Mouse (Mus musculus) ovary, postnatal 10 days (tissue): ENCODE results near the gene Ess2.

ENCODE experiments used
- DNase-seq: peaks from one replicate; pipeline ENCODE4 v3.0.0; 2022; ENCODE audit warnings: low spot score

Ess2 gene

GRCm38 (mm10) chr16:17921325-17922162, 10.4 kb upstream of the Ess2 start:
- DNase-seq: peak; percentile 88

- DNase-seq: no peak
Measured at GRCm38 (mm10) chr16:17920586-17920985, 9.4 kb upstream of the Ess2 start.

GRCm38 (mm10) chr16:17914307-17915249, 3.4 kb upstream of the Ess2 start, which contains the start of gene Gsc2:
Gene Gsc2 (minus strand): TSS chr16:17915059.
- no peak for DNase-seq

- no peak for DNase-seq
Measured at GRCm38 (mm10) chr16:17898462-17898861, 12.7 kb downstream of the Ess2 start, which contains the start of the genes Dgcr2 and Tssk2. Gene Dgcr2 (minus strand): TSS chr16:17898562. Gene Tssk2 (plus strand): TSS chr16:17898637.

- DNase-seq: no peak
Measured at GRCm38 (mm10) chr16:17896091-17896490, 15.1 kb downstream of the Ess2 start.

- DNase-seq: no peak
Measured at GRCm38 (mm10) chr16:17893923-17894322, 17.2 kb downstream of the Ess2 start, which contains the start of gene Tssk1. Gene Tssk1 (plus strand): TSS chr16:17894223.

- DNase-seq: no peak
Measured at GRCm38 (mm10) chr16:17892606-17893005, 18.5 kb downstream of the Ess2 start.

- DNase-seq: peak; percentile 92
Measured at GRCm38 (mm10) chr16:17891567-17891959, 19.6 kb downstream of the Ess2 start, which contains the start of gene Gm20518. Gene Gm20518 (minus strand): TSS chr16:17891671.

- peak; percentile 45 for DNase-seq
Measured at GRCm38 (mm10) chr16:17890917-17891566, 20.1 kb downstream of the Ess2 start.

- DNase-seq: no peak
Measured at GRCm38 (mm10) chr16:17890342-17890727, 20.8 kb downstream of the Ess2 start.

GRCm38 (mm10) chr16:17889689-17890341, 21.3 kb downstream of the Ess2 start:
- no peak for DNase-seq

GRCm38 (mm10) chr16:17884116-17884515, 27.0 kb downstream of the Ess2 start:
- no peak for DNase-seq

GRCm38 (mm10) chr16:17882196-17882595, 29.0 kb downstream of the Ess2 start:
- no peak for DNase-seq

GRCm38 (mm10) chr16:17879571-17879970, 31.6 kb downstream of the Ess2 start:
- no peak for DNase-seq

GRCm38 (mm10) chr16:17876096-17876495, 35.1 kb downstream of the Ess2 start:
- no peak for DNase-seq

GRCm38 (mm10) chr16:17875174-17875573, 36.0 kb downstream of the Ess2 start:
- no peak for DNase-seq

- DNase-seq: no peak
Measured at GRCm38 (mm10) chr16:17872995-17873394, 38.2 kb downstream of the Ess2 start.

- no peak for DNase-seq
Measured at GRCm38 (mm10) chr16:17871248-17871647, 39.9 kb downstream of the Ess2 start.

- no peak for DNase-seq
Measured at GRCm38 (mm10) chr16:17865770-17866169, 45.4 kb downstream of the Ess2 start.

- DNase-seq: no peak
Measured at GRCm38 (mm10) chr16:17865293-17865692, 45.9 kb downstream of the Ess2 start.

GRCm38 (mm10) chr16:17858592-17858991, 52.6 kb downstream of the Ess2 start:
- no peak for DNase-seq
